Mouse (Mus musculus) midbrain, embryonic 10.5 days (tissue): ENCODE data around the gene Tmem50a. TPM values are rescaled to one million over a fixed set of nuclear protein-coding genes. Genes with fewer than 3 reads are reported as not detected.

ENCODE experiments used
- DNase-seq: peaks from one replicate; pipeline ENCODE4 v3.0.0-alpha.2; 2017; ENCODE audit warnings: low spot score
- H3K27ac ChIP-seq: fragments of 300-500 bp; sonication (generic); replicated peaks from 2 replicates; pipeline ENCODE4 v1.5.1; 2016; ENCODE audit warnings: mild to moderate bottlenecking
- H3K27me3 ChIP-seq: fragments of 300-500 bp; sonication (generic); 2 replicates; pipeline ENCODE4 v1.6.1; 2016; ENCODE audit warnings: low read depth, mild to moderate bottlenecking; ENCODE audit not compliant: poor library complexity, severe bottlenecking
- H3K36me3 ChIP-seq: fragments of 300-500 bp; sonication (generic); 2 replicates; pipeline ENCODE4 v1.6.1; 2016; ENCODE audit warnings: mild to moderate bottlenecking, moderate library complexity
- H3K4me1 ChIP-seq: fragments of 300-500 bp; sonication (generic); 2 replicates; pipeline ENCODE4 v1.6.1; 2016
- H3K4me3 ChIP-seq: fragments of 300-500 bp; sonication (generic); 2 replicates; pipeline ENCODE4 v1.5.1; 2016; ENCODE audit warnings: mild to moderate bottlenecking, moderate library complexity
- H3K9me3 ChIP-seq: fragments of 300-500 bp; sonication (generic); replicated peaks from 2 replicates; pipeline ENCODE4 v1.6.1; 2016; ENCODE audit warnings: mild to moderate bottlenecking
- WGBS: fragments of 180-500 bp; shearing (Covaris S2); methylation state at CpG from one replicate; pipeline ENCODE4 v1.1.7; 2016; 5-methylcytosine and 5-hydroxymethylcytosine counted together
- polyA plus RNA-seq: library from polyadenylated mRNA; unstranded; fragments of >200 nt; fragmentation: Nextera tagmentation; extraction: Ambion mirVana; gene quantifications from 2 replicates; pipeline ENCODE4 v1.2.1, GENCODE M21; 2016

The Tmem50a gene
- polyA plus RNA-seq, 1 experiment from 2014 or later = 127 TPM

- peaks cover 24% of the 10 kb centered on the region for H3K27me3 ChIP-seq
- H3K9me3 ChIP-seq = no peaks in the 10 kb centered on the region
- no peaks in the 10 kb centered on the region for H3K36me3 ChIP-seq
- H3K27ac ChIP-seq = peak overlapping the region; percentile 98
- WGBS = 1% methylated on average over 83 of the region's 106 CpGs
- H3K4me3 ChIP-seq = peak overlapping the region; percentile 89
- H3K4me1 ChIP-seq = peaks cover 25% of the 10 kb centered on the region
- peak; percentile 66 for DNase-seq
These were observed 62.2 kb downstream of the Tmem50a start for GRCm38 (mm10) chr4:134852438-134853255.

- no peaks in the 10 kb centered on the region for H3K36me3 ChIP-seq
- no peak for DNase-seq
- WGBS = 18% methylated on average over 14 of the region's 14 CpGs
- H3K4me1 ChIP-seq = peaks cover 25% of the 10 kb centered on the region
- H3K27ac ChIP-seq = no peak overlapping the region
- H3K9me3 ChIP-seq = no peaks in the 10 kb centered on the region
- H3K4me3 ChIP-seq = peak overlapping the region; percentile 89
- peaks cover 24% of the 10 kb centered on the region for H3K27me3 ChIP-seq
These were observed 62.9 kb downstream of the Tmem50a start for GRCm38 (mm10) chr4:134851876-134852275.

GRCm38 (mm10) chr4:134851236-134851635 lies 63.6 kb downstream of the Tmem50a start:
- 67% methylated on average over 2 of the region's 2 CpGs for WGBS

GRCm38 (mm10) chr4:134850551-134850950 lies 64.3 kb downstream of the Tmem50a start:
- H3K4me1 ChIP-seq = peaks cover 25% of the 10 kb centered on the region
- no peak for DNase-seq
- H3K9me3 ChIP-seq = no peaks in the 10 kb centered on the region
- 84% methylated on average over 4 of the region's 4 CpGs for WGBS
- peaks cover 13% of the 10 kb centered on the region for H3K27me3 ChIP-seq
- no peaks in the 10 kb centered on the region for H3K36me3 ChIP-seq
- no peak overlapping the region for H3K4me3 ChIP-seq
- H3K27ac ChIP-seq = no peak overlapping the region

More at GRCm38 (mm10) chr4:134851236-134851635, 63.6 kb downstream of the Tmem50a start:
- Histone ChIP-seq H3K36me3 (no peaks in the 10 kb centered on the region), H3K9me3 (no peaks in the 10 kb centered on the region), H3K4me1 (peaks cover 25% of the 10 kb centered on the region), H3K27me3 (peaks cover 20% of the 10 kb centered on the region), H3K4me3 (peak overlapping the region; percentile 89), H3K27ac (no peak overlapping the region)
- DNase-seq = no peak

Other genes starting within 250 kb of the Tmem50a start
- gene Man1c1, start 210.7 kb downstream of the Tmem50a start, polyA plus RNA-seq = 2.8 and 3.1 TPM in 2 replicates
- gene Ldlrap1, start 147.0 kb downstream of the Tmem50a start, polyA plus RNA-seq = 8.6 and 9.3 TPM in 2 replicates
- 36.8 and 41.3 TPM in 2 replicates for gene Maco1, start 61.7 kb downstream of the Tmem50a start, polyA plus RNA-seq
- gene Rhd, start 50.5 kb downstream of the Tmem50a start, polyA plus RNA-seq = 9.6 and 12.9 TPM in 2 replicates
- gene Rsrp1, start 8.6 kb upstream of the Tmem50a start, polyA plus RNA-seq = 320 and 401 TPM in 2 replicates
- 70.0 and 71.5 TPM in 2 replicates for gene Syf2, start 15.9 kb upstream of the Tmem50a start, polyA plus RNA-seq
- 0.04 TPM in 2 replicates for gene Runx3, start 205.6 kb upstream of the Tmem50a start, polyA plus RNA-seq